Mouse (Mus musculus) kidney, adult 11 months (tissue): ENCODE measurements around the gene Sh3rf3.

Source experiments
- DNase-seq: peaks from one replicate; pipeline ENCODE4 v3.0.0; 2022

The Sh3rf3 gene

DNA sequence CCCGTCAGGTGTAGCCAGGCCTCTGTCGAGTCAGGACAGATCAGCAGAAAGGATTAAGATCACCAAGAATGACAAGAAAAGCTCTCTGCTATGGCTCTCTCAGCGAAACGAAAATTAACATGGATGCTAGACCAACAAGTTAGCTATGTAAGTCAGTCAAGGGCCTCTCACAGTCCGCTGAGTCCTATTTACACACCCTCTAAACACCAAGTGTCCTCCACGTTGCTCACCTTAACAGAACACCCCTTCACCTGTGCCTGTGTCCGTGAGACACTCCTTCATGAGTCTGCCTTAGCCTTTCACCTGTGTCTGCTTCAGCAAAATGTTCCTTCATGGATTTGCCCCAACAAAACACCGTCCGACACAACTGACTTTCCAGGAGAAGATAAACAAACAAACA is 300.2 kb downstream of the Sh3rf3 start:
- DNase-seq, result no peak

DNA sequence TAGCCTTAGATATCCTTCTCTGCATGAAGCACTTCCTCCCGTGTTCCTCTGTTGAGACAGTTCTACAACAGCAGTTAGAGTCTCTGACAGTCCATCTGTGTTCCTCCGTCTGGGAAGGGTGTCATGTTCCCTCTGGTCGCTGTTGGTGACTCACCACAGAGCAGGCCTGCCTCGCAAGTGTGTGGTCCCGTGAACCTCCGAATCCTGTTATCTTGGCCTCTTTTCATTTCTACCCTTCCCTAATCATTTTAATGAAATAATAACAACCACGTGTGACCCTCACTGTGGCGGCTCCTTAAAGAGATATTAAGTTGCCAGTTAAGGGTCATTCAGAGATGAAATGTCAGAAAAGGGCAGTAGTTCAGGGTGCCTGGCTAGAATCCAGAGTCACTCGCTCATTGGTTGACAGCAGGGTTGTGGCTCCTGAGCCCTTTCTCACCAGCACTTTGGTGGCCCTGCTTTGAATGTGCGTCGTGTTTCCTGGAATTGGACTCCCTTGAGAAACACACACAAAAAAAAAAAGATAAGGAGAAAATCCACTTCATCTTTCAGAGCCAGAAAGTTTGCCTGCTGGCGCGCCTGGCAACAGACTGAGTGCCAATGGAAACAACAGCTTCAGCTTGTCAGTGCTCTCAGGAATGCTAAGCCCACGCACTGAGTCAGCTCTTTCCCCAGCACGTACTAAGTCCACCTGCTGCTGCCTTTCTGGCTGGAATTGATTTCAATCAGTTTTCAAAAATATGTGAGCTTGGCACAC is 301.6 kb downstream of the Sh3rf3 start:
- DNase-seq, result peak; percentile 17

DNA sequence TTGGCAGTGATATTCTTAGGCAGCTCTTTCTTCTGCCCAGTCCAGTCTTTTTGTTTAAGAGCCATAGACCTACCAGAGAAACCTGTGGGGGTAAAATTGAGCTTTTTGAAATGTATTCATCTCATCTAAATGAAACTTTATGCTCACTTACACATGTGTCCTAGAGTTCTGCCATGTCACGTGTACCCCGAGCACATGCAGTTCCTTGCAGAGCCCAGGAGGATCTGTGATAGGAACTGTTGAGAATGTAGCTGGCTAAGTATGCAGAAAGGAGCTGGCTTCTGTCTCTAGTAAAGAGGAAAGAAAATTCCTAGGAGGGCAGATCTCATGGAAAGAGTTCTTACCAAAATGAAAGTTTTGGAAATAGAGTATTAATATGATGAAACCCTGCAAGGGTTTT is 302.5 kb downstream of the Sh3rf3 start:
- DNase-seq, result no peak

DNA sequence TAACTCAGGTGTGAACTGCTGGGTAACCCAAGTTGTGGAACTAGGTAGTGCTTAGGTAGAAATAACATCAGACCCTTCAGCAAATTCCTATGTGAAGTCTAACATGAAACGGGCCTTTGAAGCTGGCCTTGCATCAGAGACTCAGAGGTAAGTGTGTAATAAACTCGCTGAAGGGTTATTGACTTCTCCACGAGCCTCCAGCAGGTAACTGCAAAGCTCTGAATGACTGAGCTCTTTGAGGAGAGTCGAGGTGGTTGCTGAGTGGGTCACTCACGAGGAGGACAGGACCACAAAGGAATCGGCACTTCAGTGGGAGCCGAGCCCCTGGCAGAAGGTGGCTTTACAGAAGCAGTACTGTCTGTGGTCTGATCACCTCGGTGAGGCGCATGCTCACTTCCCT is 303.2 kb downstream of the Sh3rf3 start:
- no peak for DNase-seq

DNA sequence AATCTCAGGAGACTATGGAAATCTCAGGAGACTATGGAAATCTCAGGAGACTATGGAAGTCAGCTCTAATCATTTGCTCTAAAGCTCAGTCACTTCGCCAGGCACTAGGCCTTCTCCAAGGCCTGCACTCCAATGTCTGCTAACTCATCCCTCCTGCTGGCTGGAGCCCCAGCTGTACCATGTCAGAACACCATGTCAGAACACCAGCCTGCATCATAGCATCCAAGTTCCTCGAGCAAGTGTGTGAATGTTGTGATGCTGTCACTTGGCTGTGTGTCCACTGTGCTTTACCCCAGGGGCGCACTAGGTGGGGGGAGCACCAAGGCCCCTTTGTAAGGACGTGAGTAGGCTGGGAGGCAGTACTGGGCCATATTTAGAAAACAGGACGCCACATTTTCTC is 304.4 kb downstream of the Sh3rf3 start:
- no peak for DNase-seq

DNA sequence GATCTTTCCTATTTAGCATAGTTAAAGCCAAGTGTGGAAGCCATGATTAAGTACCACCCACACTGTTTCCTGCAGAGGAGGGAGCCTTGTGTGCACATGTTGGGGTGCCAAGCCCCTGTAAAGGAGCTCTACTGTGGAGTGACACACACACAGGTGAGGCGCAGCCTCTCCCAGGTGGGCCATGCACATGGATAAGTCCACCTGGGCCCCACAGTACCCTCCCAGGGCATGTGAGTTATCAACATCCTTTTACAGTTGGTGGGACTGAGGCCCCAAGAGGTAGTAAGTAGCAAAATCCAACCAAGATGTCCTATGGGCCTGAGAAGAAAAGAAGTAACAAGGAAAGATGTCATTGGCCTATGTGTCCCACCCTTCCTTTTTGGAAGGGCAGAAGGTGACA is 305.8 kb downstream of the Sh3rf3 start:
- DNase-seq, result no peak

DNA sequence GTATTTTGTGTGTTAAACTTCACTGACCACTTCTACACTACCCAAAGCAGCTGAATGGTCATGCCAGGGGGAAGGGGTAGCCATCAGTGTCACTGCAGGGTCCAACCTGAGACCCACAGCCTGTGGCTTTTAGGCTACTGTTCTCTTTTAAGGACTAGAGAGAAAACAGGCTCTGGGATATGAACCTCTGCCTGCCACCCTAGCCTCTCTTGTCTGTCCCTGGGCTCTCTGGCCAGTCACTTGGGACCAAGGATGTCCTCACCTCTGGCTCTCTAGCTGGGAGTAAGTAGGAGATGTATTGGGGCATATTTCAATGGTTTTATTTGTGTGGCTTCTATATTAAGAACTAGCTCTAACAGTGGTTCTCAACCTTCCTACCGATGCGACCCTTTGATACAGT is 306.7 kb downstream of the Sh3rf3 start:
- no peak for DNase-seq

DNA sequence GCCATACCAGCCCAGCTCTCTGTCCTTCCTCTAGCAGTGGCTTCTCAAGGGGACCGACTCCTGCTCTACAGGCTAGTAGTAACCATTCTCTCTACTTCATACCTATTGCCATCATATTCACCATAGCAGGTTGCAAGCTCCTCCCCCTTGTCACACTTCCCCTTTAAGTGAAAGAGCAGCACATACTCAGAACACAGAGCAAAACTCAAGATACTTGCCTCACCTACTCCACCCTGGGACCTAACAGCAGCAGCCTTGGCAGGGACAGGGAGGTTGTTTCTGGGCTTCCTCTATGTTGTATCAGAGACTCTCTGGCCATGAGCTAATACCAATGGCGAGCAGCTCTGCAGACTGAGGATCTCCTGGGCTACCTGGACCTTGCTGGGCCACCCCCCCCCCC is 312.3 kb downstream of the Sh3rf3 start:
- DNase-seq, result no peak

DNA sequence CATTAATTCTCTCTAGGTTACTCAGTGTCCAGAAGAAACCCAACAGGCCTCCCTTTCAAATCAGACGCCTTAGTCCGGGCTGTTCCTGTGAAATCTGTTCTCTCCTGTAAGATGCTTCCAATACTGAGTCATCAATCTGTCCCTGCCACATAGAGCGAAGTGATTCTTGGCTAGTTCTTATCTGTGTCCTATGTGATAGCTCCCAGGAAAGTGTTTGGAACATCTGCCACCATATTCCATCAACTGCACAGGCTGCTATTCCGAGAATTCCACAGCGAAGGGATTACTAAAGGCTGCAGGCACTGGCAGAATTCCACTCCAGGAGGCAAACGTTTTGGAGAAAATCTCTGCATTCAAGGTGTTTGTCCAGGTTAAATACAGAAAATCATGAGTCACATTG is 314.5 kb downstream of the Sh3rf3 start:
- no peak for DNase-seq

DNA sequence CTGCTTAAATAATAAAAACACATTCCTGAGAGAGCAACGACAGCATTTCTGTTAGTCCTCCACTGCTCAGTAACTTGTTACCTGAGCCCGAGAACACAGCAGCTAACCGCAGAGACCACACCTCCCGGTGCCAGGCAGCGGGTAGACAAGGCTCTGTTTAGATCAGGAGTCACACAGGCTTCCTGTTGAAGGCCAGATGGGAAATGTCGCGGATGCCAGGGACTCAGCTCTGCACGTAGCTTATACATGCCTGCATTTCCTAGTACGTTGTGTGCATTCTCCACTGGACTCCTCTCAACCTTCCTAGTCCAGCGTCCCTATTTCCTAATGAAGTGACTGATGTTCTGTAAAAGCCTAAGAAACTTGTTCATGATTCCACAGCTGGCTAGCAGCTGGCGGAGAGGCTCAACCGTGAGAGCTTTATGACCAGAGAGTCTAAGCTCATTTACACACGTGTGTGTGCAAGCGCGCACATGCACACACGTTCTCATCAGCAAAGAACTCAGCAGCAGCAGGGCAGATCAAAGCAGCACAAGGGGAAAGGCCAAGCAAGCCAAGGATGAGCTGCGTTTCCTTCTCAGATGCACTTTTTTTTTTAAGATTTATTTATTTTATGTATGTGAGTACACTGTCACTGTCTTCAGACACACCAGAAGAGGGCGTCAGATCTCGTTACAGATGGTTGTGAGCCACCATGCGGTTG is 318.9 kb downstream of the Sh3rf3 start:
- no peak for DNase-seq

DNA sequence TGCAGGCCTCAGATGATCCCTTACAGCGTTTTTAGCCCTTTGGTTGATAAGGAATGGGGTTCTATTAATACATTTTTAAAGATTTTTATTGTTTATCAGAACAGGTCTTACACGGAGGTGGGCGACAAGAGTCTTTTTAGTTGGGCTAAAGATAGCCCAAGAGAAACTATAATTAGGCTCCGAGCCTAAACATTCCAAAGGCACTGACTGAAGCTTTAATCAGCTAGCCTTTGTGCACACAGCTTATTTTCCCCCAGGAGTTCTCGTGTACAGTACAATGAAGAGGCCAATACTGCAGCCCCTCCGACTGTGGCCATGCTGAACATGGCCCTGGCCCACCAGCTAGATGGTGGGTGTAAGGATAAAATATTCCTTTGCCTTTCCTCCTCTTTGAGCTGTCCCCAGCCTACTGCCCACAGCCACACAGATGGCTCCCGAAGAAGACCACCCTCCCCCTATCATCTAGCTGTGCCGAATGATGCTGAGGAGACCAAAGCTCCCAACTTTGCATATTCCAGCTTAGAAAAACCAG is 320.4 kb downstream of the Sh3rf3 start:
- DNase-seq, result no peak

DNA sequence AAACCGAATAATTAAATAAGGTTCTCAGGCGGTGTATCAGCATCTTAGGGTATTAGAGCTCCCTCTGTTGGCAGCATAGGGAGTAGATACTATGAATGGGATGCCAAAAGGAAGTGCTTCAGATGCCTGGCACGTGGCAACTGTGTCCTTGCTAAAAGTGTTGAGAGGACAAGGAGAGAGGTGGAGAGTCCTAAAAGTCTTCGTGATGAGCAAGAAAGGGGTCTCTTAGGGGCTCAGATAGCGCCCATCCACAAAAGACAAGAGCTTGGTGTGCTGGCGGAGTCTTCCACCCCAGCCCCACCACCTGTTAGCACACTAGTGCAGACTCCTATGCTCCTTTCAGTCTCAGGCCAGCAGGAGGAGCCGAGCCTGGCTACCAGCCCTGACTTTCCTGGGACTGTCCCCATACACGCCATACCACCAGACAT is 336.8 kb downstream of the Sh3rf3 start:
- DNase-seq, result peak; percentile 14

DNA sequence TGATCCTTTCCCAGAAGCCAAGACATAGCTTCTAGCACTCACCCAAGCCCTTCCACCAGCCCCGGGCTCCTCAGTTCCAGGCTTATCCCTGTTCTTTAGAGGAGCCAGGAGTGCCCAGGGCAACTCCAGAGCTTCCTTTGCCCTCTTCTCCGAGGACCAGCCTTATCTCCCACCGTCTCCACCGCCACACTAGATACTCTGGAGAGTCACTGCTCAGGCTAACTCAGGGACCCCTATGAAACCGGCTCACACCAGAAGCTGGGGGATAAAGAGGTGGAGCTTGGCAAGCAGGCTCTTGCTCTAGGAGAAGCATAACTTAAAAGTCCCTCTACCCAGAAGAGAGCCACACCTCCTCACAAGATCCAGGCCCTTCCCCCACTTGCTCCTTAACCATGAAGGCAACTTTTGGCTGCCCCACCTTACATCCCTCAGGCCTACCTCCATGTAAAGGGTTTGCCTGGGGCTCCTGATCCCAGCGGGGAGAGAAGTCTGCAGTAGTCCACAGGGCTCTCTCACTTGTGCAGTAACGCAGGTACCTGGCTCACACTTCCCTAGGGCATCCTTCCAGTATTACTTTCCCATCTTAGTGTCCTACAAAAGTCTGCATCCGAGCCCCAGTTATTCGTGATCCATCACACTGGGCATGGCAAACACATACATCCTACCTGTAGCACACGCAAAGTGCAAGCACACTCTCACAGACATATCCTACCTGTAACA is 337.9 kb downstream of the Sh3rf3 start:
- no peak for DNase-seq

DNA sequence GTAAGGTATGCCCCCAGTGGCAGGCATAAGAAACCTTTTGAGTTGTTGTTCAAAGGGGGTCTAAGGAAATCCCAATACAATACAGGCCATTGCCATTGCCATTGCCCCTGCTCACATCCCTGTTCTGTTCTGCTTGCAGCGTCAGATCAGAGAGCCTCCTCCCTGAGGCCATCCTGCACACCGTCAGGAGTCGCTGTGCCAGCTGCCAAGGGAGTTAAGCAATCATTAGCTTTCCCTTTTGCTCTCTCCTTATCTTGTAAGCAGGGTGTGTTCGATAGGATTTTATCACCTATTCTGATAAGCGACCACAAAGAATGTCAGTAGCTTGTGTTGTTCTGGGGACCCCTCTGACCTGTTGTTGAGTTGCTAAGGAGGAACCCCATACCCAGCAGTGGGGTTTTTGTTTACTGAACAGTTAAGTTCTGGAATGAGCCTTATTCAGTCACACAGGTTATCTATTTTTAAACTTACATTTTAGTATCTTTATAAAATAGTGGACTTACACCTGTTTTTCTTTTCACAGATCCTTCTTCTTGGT is 339.5 kb downstream of the Sh3rf3 start:
- DNase-seq, result no peak

DNA sequence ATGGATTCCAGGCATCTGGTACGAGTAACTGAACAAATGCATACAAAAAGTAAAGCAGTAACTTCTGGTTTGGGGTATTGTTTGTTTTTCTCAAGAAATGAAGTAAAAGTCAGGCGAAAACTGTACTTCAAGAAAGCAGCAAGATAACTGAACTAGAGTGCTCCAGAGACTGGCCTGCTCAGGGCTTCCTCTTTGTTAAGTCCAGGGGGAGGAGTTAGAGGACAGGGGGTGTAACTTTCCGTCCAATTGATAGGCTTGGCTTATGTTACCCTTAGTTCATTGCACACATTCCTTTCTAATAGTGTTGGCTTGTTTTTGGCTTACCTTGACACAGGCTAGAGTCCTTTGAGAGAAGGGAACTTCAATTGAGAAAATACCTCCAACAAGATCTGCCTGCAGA is 345.5 kb downstream of the Sh3rf3 start:
- DNase-seq, result no peak

DNA sequence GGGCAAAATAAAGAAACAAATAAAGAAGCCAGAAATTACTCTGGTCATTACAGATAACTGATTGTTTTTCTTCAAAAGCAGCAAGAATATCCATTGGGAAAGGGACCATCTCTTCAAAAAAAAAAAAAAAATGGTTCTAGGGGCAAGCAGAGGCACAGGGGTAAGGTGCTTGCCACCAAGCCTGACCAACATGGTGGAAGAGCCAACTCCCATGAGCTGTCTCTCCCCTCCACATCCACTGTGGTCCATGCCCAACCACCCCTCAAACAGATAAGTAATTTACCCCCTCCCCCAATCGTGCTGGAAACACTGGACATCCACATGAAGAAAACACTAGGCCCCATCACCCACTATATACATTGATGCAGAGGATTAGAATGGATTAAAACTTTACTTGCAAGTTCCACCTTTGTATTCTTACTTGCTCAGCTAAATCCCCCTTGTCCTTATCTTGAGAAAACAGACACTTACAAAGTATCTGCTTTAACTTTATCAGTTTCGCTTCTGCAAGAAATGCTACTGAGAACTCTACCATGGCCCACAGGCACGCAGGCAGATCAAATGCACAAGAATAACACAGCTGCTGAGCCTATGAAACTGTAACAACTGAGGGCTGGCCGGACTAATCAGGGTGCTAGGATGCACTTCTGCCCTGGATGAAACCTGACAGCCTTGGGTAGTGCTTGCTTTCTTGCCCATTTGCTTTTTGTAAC is 349.2 kb downstream of the Sh3rf3 start:
- DNase-seq, result no peak

DNA sequence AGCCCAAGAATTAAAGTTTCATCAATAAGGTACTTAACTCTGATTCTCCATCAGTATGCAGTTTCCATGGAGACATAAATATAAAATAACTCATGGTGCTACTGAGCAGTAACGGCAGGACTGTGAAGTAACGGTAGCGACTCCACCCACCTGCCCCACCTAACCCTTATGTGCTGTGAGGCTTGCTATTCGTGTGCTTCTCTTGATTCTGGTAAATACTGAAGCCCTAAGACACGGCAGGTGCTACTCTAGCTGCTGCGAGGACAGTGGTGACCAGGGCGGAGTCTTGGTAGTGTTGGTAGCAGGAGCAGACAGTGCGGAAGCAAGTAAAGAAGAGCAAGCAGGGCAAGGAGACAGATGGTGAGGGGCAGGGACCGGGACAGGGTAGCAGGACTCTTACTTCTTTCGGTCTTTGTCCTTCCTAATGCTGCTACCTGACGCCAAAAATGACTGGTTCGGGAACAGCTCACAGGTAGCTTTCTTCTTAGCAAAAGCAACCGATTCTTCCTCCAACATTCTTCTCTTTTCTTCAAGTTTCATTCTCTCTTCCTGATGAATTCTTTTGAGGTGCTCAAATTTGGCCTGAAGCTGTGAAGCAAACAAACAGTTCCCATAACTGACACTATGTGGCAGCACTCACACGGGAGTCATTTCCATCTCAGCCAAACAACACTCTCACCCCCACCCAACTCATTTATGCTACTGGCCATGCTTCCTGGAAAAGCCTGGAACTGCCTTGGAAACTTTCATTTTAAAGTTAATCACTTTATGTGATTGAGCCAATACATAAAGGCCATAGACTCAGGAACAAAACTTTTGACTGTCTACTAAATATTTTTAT is 353.2 kb downstream of the Sh3rf3 start:
- peak; percentile 30 for DNase-seq

DNA sequence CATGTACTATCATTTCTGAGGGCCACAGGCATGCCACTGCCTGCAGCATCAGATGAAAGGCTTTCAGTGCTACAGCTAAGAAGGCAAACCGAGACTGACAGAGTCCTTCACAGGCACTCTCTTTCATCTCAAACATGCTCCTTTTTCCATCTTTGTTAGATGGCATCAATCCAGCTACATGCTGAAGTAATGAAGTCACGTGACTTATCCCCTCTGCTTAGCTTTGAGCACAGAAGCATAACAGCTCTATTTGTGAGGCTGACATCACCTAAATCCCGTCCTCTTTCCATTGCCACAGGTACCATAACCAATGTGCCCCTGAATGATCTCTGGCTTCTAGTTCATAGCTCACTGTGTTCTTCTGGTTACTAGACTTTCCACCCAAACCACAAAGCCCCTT is 357.9 kb downstream of the Sh3rf3 start:
- DNase-seq, result no peak

DNA sequence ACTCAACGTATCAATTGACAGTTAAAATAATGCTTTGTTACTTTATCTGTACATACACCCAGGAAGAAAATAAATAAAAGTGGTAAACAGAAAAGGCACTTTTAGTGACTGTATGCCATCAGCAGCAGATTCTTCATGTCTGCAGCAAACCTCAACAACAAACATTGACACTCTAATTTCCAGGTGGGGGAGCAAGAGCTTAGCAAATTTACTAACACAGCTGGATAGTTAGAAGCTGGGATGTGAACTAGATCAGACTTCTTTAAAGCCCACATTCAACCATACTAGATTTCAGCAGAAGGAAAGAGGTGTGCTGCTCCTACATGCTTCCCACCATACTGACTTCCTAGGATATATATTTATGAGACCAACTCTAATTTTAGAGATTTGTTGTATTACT is 359.4 kb downstream of the Sh3rf3 start:
- no peak for DNase-seq

DNA sequence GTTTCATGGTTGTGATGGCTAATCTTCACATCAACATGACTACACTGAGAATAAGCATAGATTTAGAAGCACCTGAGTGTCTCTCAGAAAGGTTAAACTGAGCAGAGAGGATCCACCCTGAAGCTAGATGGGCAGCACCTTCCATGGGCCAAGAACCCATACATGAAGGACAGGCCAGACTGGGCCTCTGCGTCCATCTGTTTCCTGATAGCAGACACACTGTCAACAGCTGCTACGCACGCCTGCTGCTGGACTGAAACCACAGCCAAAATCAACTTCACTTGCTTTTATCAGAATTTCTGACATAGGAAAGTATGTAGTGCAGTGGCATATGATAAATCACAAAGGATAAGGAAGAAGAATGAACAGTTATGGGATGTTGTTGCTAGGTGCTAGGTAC is 366.5 kb downstream of the Sh3rf3 start:
- no peak for DNase-seq

DNA sequence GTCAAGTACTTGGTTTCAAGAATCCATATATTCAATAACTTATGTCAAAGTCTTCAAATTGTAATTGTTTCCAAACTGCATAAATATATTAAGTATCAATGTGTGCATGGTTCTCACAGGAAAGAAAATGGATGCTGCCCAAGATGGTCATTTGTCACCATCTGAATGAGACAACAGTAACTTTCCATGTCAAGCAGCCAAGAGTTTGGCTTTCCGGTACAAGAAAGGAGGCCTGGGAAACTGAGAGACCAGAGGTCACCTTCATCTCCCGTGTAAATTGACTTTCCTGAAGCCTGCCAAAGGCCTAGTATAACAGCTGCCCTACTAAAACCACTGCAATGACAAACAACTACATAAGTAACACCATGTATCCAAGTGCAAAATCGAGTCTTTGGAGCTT is 369.1 kb downstream of the Sh3rf3 start:
- no peak for DNase-seq
